Mouse (Mus musculus): Measurements from ENCODE around the gene Sowahb. TPM values are rescaled to one million over a fixed set of nuclear protein-coding genes. Genes with fewer than 3 reads are reported as not detected.

The Sowahb gene
- 0.01 TPM in 1 of 2 replicates, not detected in the other for polyA plus RNA-seq (2012)

GRCm38 (mm10) chr5:93044584-93045370 is at the start of gene Sowahb:
Gene Sowahb, minus strand, starts transcription at chr5:93045022.
- Histone ChIP-seq H3K36me3 (ENCODE audit: control insufficient read depth) (no peaks in the 10 kb centered on the region), H3K4me3 (replicated peaks) (peak within 1 kb of the TSS; percentile 52), H3K9me3 (ENCODE audit: control insufficient read depth, low read length) (no peaks in the 10 kb centered on the region; the same call in 1 of the 2 replicates), H3K27me3 (ENCODE audit: control insufficient read depth) (peaks cover 51% of the 10 kb centered on the region), H3K4me1 (ENCODE audit: control insufficient read depth) (no peaks in the 10 kb centered on the region)
- no peak for TF ChIP-seq TAL1 (IDR thresholded peaks at IDR 0.05; ENCODE audit: low read length)

- Histone ChIP-seq H3K4me3 (replicated peaks) (peak overlapping the region; percentile 80), H3K9me3 (ENCODE audit: control insufficient read depth, low read length) (no peaks in the 10 kb centered on the region), H3K36me3 (ENCODE audit: control insufficient read depth) (no peaks in the 10 kb centered on the region), H3K27me3 (ENCODE audit: control insufficient read depth) (peaks cover 20% of the 10 kb centered on the region), H3K4me1 (ENCODE audit: control insufficient read depth) (peaks cover 29% of the 10 kb centered on the region)
- no peak for TF ChIP-seq TAL1 (IDR thresholded peaks at IDR 0.05; ENCODE audit: low read length)
- TF ChIP-seq GATA1 (IDR thresholded peaks at IDR 0.05; ENCODE audit: low read length): no peak
Measured at GRCm38 (mm10) chr5:93093638-93094527, 49.1 kb upstream of the Sowahb start.

- H3K4me3 ChIP-seq (replicated peaks): peak within 1 kb of the TSS; percentile 80
- no peaks in the 10 kb centered on the region for H3K36me3 ChIP-seq (ENCODE audit: control insufficient read depth)
- peaks cover 29% of the 10 kb centered on the region for H3K4me1 ChIP-seq (ENCODE audit: control insufficient read depth)
- TF ChIP-seq GATA1 (IDR thresholded peaks at IDR 0.05; ENCODE audit: low read length) (no peak), TAL1 (IDR thresholded peaks at IDR 0.05; ENCODE audit: low read length) (no peak)
- H3K27me3 ChIP-seq (ENCODE audit: control insufficient read depth): peaks cover 20% of the 10 kb centered on the region
- no peaks in the 10 kb centered on the region for H3K9me3 ChIP-seq (ENCODE audit: control insufficient read depth, low read length)
Measured at GRCm38 (mm10) chr5:93092857-93093622, 48.2 kb upstream of the Sowahb start, which contains the start of gene Sept11. Gene Sept11, plus strand, starts transcription at chr5:93093437.

GRCm38 (mm10) chr5:93092147-93092781 is 47.4 kb upstream of the Sowahb start:
- TF ChIP-seq GATA1 (IDR thresholded peaks at IDR 0.05; ENCODE audit: low read length) (no peak), TAL1 (IDR thresholded peaks at IDR 0.05; ENCODE audit: low read length) (no peak)
- peaks cover 20% of the 10 kb centered on the region for H3K27me3 ChIP-seq (ENCODE audit: control insufficient read depth)
- no peaks in the 10 kb centered on the region for H3K9me3 ChIP-seq (ENCODE audit: control insufficient read depth, low read length)
- peak overlapping the region; percentile 80 for H3K4me3 ChIP-seq (replicated peaks)
- no peaks in the 10 kb centered on the region for H3K36me3 ChIP-seq (ENCODE audit: control insufficient read depth)
- peaks cover 29% of the 10 kb centered on the region for H3K4me1 ChIP-seq (ENCODE audit: control insufficient read depth)

- Histone ChIP-seq H3K36me3 (ENCODE audit: control insufficient read depth) (no peaks in the 10 kb centered on the region), H3K4me1 (ENCODE audit: control insufficient read depth) (peaks cover 29% of the 10 kb centered on the region), H3K27me3 (ENCODE audit: control insufficient read depth) (peaks cover 20% of the 10 kb centered on the region), H3K4me3 (replicated peaks) (no peak overlapping the region), H3K9me3 (ENCODE audit: control insufficient read depth, low read length) (no peaks in the 10 kb centered on the region)
- TF ChIP-seq TAL1 (IDR thresholded peaks at IDR 0.05; ENCODE audit: low read length) (no peak), GATA1 (IDR thresholded peaks at IDR 0.05; ENCODE audit: low read length) (no peak)
Measured at GRCm38 (mm10) chr5:93091266-93091665, 46.4 kb upstream of the Sowahb start.

GRCm38 (mm10) chr5:93085900-93086299 is 41.1 kb upstream of the Sowahb start:
- H3K36me3 ChIP-seq (ENCODE audit: control insufficient read depth): no peaks in the 10 kb centered on the region
- H3K4me3 ChIP-seq (replicated peaks): no peak overlapping the region
- TF ChIP-seq GATA1 (IDR thresholded peaks at IDR 0.05; ENCODE audit: low read length) (no peak), TAL1 (IDR thresholded peaks at IDR 0.05; ENCODE audit: low read length) (no peak)
- no peaks in the 10 kb centered on the region for H3K9me3 ChIP-seq (ENCODE audit: control insufficient read depth, low read length)
- no peaks in the 10 kb centered on the region for H3K4me1 ChIP-seq (ENCODE audit: control insufficient read depth)
- no peaks in the 10 kb centered on the region; the same call in 1 of the 2 replicates for H3K27me3 ChIP-seq (ENCODE audit: control insufficient read depth)

- no peak for TF ChIP-seq GATA1 (IDR thresholded peaks at IDR 0.05; ENCODE audit: low read length)
- no peak for TF ChIP-seq TAL1 (IDR thresholded peaks at IDR 0.05; ENCODE audit: low read length)
- Histone ChIP-seq H3K27me3 (ENCODE audit: control insufficient read depth) (no peaks in the 10 kb centered on the region), H3K36me3 (ENCODE audit: control insufficient read depth) (no peaks in the 10 kb centered on the region), H3K9me3 (ENCODE audit: control insufficient read depth, low read length) (no peaks in the 10 kb centered on the region), H3K4me3 (replicated peaks) (no peak overlapping the region), H3K4me1 (ENCODE audit: control insufficient read depth) (no peaks in the 10 kb centered on the region)
Measured at GRCm38 (mm10) chr5:93085015-93085598, 40.3 kb upstream of the Sowahb start.

- no peaks in the 10 kb centered on the region for H3K9me3 ChIP-seq (ENCODE audit: control insufficient read depth, low read length)
- no peaks in the 10 kb centered on the region for H3K4me1 ChIP-seq (ENCODE audit: control insufficient read depth)
- no peak for TF ChIP-seq GATA1 (IDR thresholded peaks at IDR 0.05; ENCODE audit: low read length)
- TF ChIP-seq TAL1 (IDR thresholded peaks at IDR 0.05; ENCODE audit: low read length): no peak
- H3K4me3 ChIP-seq (replicated peaks): no peak overlapping the region
- H3K27me3 ChIP-seq (ENCODE audit: control insufficient read depth): no peaks in the 10 kb centered on the region
- H3K36me3 ChIP-seq (ENCODE audit: control insufficient read depth): no peaks in the 10 kb centered on the region
Measured at GRCm38 (mm10) chr5:93079596-93079995, 34.8 kb upstream of the Sowahb start.

Data from erythroblast, embryonic 14.5 days (primary cell).